Comparison of ENCODE assay signal across 25 mouse cellular contexts in the genomic region with DNA sequence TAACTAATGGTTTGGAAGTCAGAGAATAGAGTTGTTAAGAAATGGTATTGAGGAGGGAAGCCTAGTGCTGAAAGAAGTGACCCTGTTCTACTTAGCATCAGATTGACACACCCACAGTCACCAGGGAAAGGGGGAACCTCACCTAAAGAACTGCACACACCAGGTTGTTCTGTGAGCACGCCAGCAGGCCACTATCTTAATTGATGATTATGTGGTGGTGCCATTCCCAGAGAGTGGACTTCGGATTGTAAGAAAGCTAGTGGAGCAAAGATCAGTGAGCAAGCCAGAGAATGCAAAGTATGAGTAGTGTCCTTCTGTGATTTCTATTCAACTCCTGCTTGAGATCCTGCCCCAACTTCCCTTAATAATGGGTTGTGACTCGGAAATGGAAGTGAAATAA. TPM values are rescaled to one million over a fixed set of nuclear protein-coding genes. Genes with fewer than 3 reads are reported as not detected.
"Had no signal": no experiment of that assay in that cellular context is flagged by ENCODE, and none has a peak within 500 bp of the region (broad histone marks: within the 10 kb centered on the region; RNA-seq: fewer than 3 reads in every experiment).

No protein-coding gene starts in this region.

- H3K4me3 ChIP-seq: heart, embryonic 13.5 days; heart, embryonic 15.5 days; kidney, embryonic 15.5 days; limb, embryonic 13.5 days; limb, embryonic 15.5 days; liver, embryonic 12.5 days had no signal

- H3K9ac ChIP-seq: heart, embryonic 13.5 days; heart, embryonic 15.5 days; hindbrain, embryonic 14.5 days; kidney, embryonic 15.5 days; limb, embryonic 13.5 days; limb, embryonic 15.5 days; liver, embryonic 12.5 days; liver, embryonic 14.5 days had no signal

- ATAC-seq: hindbrain, embryonic 16.5 days; inflammation-experienced regulatory T-cells, adult 6 months; liver, embryonic 12.5 days had no signal

- H3K27ac ChIP-seq: heart, embryonic 13.5 days; heart, embryonic 15.5 days; hindbrain, embryonic 14.5 days; kidney, embryonic 15.5 days; kidney, postnatal 0 days; limb, embryonic 13.5 days; limb, embryonic 15.5 days; liver, embryonic 12.5 days; liver, embryonic 14.5 days had no signal

- DNase-seq: gastrocnemius, postnatal 14 days; gastrocnemius, postnatal 36 days; heart, adult 18-20 months; heart, postnatal 14 days; heart, postnatal 36 days; kidney, adult 11 months; kidney, adult 2 months; kidney, postnatal 14 days; kidney, postnatal 36 days; layer of hippocampus, adult 9-11 months; layer of hippocampus, postnatal 36 days; left cerebral cortex, postnatal 4 days had no signal

- H3K27me3 ChIP-seq: heart, embryonic 13.5 days; heart, embryonic 15.5 days; kidney, embryonic 15.5 days; limb, embryonic 13.5 days; limb, embryonic 15.5 days; liver, embryonic 12.5 days had no signal

- H3K36me3 ChIP-seq: heart, embryonic 13.5 days; heart, embryonic 15.5 days; kidney, embryonic 15.5 days; limb, embryonic 13.5 days; limb, embryonic 15.5 days; liver, embryonic 12.5 days had no signal

- H3K9me3 ChIP-seq: heart, embryonic 13.5 days; heart, embryonic 15.5 days; kidney, embryonic 15.5 days; limb, embryonic 13.5 days; limb, embryonic 15.5 days; liver, embryonic 12.5 days had no signal

- H3K4me1 ChIP-seq: heart, embryonic 15.5 days; limb, embryonic 13.5 days; limb, embryonic 15.5 days; liver, embryonic 12.5 days had no signal

- H3K4me2 ChIP-seq: heart, embryonic 11.5 days; heart, embryonic 13.5 days; heart, embryonic 15.5 days; hindbrain, embryonic 14.5 days; kidney, embryonic 15.5 days; limb, embryonic 13.5 days; limb, embryonic 15.5 days; liver, embryonic 12.5 days had no signal

RNA-seq across cellular contexts. Expression of a gene that starts 19.6 kb away (rescaled TPM):
- polyA plus RNA-seq: liver, adult 2 months had no signal
